Mouse (Mus musculus) kidney, postnatal 14 days (tissue): ENCODE data around the gene Olfr938.

Source experiments
- DNase-seq: peaks from one replicate; pipeline ENCODE4 v3.0.0; 2022; ENCODE audit warnings: mixed read lengths

Olfr938 gene

GRCm38 (mm10) chr9:39078787-39079186 lies at the start of gene Olfr938:
Gene Olfr938 (minus strand): TSS chr9:39078887.
- no peak for DNase-seq

- DNase-seq, result no peak
Measured at GRCm38 (mm10) chr9:39127831-39128230, 49.1 kb upstream of the Olfr938 start, which contains the start of gene Olfr27. Gene Olfr27 (plus strand): TSS chr9:39128131.

- no peak for DNase-seq
Measured at GRCm38 (mm10) chr9:39127326-39127725, 48.6 kb upstream of the Olfr938 start.

- DNase-seq, result no peak
Measured at GRCm38 (mm10) chr9:39064851-39065250, 13.8 kb downstream of the Olfr938 start, which contains the start of gene Olfr937. Gene Olfr937 (minus strand): TSS chr9:39064951.
